Mouse (Mus musculus): Measurements from ENCODE around the gene Pir. TPM values are rescaled to one million over a fixed set of nuclear protein-coding genes. Genes with fewer than 3 reads are reported as not detected.

Gene Pir
- polyA plus RNA-seq (2014; fragmentation: Illumina TruSeq; extraction: RNeasy Lipid Tissue Mini Kit (QIAGEN cat#74804); ENCODE audit: low read depth, low replicate concordance), result 11.8 TPM

DNA sequence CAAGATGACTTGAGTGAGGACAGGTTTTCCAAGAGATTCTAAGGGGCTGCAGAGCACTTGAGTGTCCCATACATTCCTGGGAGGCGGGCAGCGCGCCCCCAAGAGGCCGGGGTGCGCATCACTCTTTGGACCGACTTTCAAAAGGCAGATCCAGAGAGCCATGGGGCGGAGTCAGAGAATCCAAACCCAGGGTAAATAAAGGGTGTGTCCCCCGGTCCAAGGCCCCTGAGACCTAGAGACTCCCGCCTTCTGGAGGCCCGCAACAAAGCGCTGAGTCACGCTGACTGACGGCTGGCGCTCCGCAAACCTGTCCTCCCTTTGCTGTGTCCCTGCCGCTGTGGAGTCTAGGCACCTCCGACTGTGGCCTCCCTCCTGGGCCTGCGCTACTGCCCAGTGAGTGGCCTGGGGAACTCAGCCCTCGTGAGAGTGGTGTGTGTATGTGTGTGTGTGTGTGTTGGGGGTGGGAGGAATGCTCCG lies at the start of gene Pir:
Gene Pir, plus strand, starts transcription at position 87 of the 477 bp plus-strand sequence.

GRCm38 (mm10) chrX:164258057-164258456 lies 11.1 kb upstream of the Pir start, which contains the start of gene Bmx:
TSS of gene Bmx (minus strand) at chrX:164258193.

GRCm38 (mm10) chrX:164373081-164373480 lies 103.9 kb downstream of the Pir start, which contains the start of gene Vegfd:
TSS of gene Vegfd (plus strand) at chrX:164373378.

GRCm38 (mm10) chrX:164419471-164419939 lies 150.3 kb downstream of the Pir start, which contains the start of gene Piga:
TSS of gene Piga (plus strand) at chrX:164419787.

Other genes with a start within 250 kb of the Pir start
- gene Car5b, start 241.4 kb upstream of the Pir start, polyA plus RNA-seq (2014; fragmentation: Illumina TruSeq; extraction: RNeasy Lipid Tissue Mini Kit (QIAGEN cat#74804); ENCODE audit: low read depth, low replicate concordance), result 1.4 TPM
- 4.6 TPM for gene Siah1b, start 192.9 kb upstream of the Pir start, polyA plus RNA-seq (2014; fragmentation: Illumina TruSeq; extraction: RNeasy Lipid Tissue Mini Kit (QIAGEN cat#74804); ENCODE audit: low read depth, low replicate concordance)
- not detected for gene Cltrn, start 180.5 kb upstream of the Pir start, polyA plus RNA-seq (2014; fragmentation: Illumina TruSeq; extraction: RNeasy Lipid Tissue Mini Kit (QIAGEN cat#74804); ENCODE audit: low read depth, low replicate concordance)
- 1.7 TPM for gene Ace2, start 130.0 kb upstream of the Pir start, polyA plus RNA-seq (2014; fragmentation: Illumina TruSeq; extraction: RNeasy Lipid Tissue Mini Kit (QIAGEN cat#74804); ENCODE audit: low read depth, low replicate concordance)
- 3.5 TPM for gene Bmx, start 11.2 kb upstream of the Pir start, polyA plus RNA-seq (2014; fragmentation: Illumina TruSeq; extraction: RNeasy Lipid Tissue Mini Kit (QIAGEN cat#74804); ENCODE audit: low read depth, low replicate concordance)
- gene Vegfd, start 104.0 kb downstream of the Pir start, polyA plus RNA-seq (2014; fragmentation: Illumina TruSeq; extraction: RNeasy Lipid Tissue Mini Kit (QIAGEN cat#74804); ENCODE audit: low read depth, low replicate concordance), result 2.7 TPM
- 3.6 TPM for gene Piga, start 150.4 kb downstream of the Pir start, polyA plus RNA-seq (2014; fragmentation: Illumina TruSeq; extraction: RNeasy Lipid Tissue Mini Kit (QIAGEN cat#74804); ENCODE audit: low read depth, low replicate concordance)
- 269 TPM for gene Asb11, start 167.6 kb downstream of the Pir start, polyA plus RNA-seq (2014; fragmentation: Illumina TruSeq; extraction: RNeasy Lipid Tissue Mini Kit (QIAGEN cat#74804); ENCODE audit: low read depth, low replicate concordance)
- not detected for gene Asb9, start 237.0 kb downstream of the Pir start, polyA plus RNA-seq (2014; fragmentation: Illumina TruSeq; extraction: RNeasy Lipid Tissue Mini Kit (QIAGEN cat#74804); ENCODE audit: low read depth, low replicate concordance)